Mouse (Mus musculus): ENCODE results near the gene Rap1b.

DNA sequence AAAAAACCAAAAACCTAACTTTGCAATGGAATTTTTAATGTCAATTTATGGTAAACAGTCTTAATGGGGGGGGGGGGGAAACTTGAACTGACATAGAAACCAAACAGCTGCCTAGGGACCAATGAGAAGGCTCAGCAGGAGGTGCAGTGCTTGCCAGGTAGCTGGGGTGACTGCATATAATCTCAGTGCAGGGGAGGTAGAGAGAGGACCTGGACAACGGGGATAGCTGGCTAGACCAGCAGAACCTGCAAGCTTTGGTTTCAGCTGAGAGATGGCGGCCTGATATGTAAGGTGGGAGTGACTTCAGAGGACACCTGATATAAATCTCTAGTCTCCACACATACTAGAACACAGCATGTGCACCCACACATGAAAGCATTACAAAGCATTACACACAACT, 33.3 kb downstream of the Rap1b start:
- TF ChIP-seq CTCF (IDR thresholded peaks at IDR 0.05; ENCODE audit: insufficient read depth, low read depth, low read length) (no peak), POLR2A (IDR thresholded peaks at IDR 0.05; ENCODE audit: insufficient read depth, low read depth, low read length) (no peak)

All from olfactory bulb, adult 2 months (tissue).